Mouse (Mus musculus): Measurements from ENCODE around the gene Sdk2.

Gene Sdk2

GRCm38 (mm10) chr11:113737553-113737854 lies 329.3 kb downstream of the Sdk2 start:
- DNase-seq (ENCODE audit: low spot score): no peak

- no peak for DNase-seq (ENCODE audit: low spot score)
Observed at GRCm38 (mm10) chr11:113736848-113737552, 329.8 kb downstream of the Sdk2 start.

GRCm38 (mm10) chr11:113735151-113735550 lies 331.7 kb downstream of the Sdk2 start:
- DNase-seq (ENCODE audit: low spot score): no peak

- DNase-seq (ENCODE audit: low spot score): no peak
Observed at GRCm38 (mm10) chr11:113733631-113734364, 333.0 kb downstream of the Sdk2 start.

- DNase-seq (ENCODE audit: low spot score): no peak
Observed at GRCm38 (mm10) chr11:113731945-113732612, 334.8 kb downstream of the Sdk2 start.

GRCm38 (mm10) chr11:113730879-113731278 lies 336.0 kb downstream of the Sdk2 start:
- no peak for DNase-seq (ENCODE audit: low spot score)

GRCm38 (mm10) chr11:113729917-113730316 lies 336.9 kb downstream of the Sdk2 start:
- no peak for DNase-seq (ENCODE audit: low spot score)

- no peak for DNase-seq (ENCODE audit: low spot score)
Observed at GRCm38 (mm10) chr11:113729239-113729638, 337.6 kb downstream of the Sdk2 start.

GRCm38 (mm10) chr11:113727992-113728391 lies 338.9 kb downstream of the Sdk2 start:
- no peak for DNase-seq (ENCODE audit: low spot score)

- no peak for DNase-seq (ENCODE audit: low spot score)
Observed at GRCm38 (mm10) chr11:113726994-113727888, 339.6 kb downstream of the Sdk2 start.

All from urinary bladder, postnatal 10 days (tissue).